Mouse (Mus musculus): ENCODE data around the gene Cited2. TPM values are rescaled to one million over a fixed set of nuclear protein-coding genes. Genes with fewer than 3 reads are reported as not detected.

Gene Cited2
- 23.9 and 24.0 TPM in 2 replicates for polyA plus RNA-seq (2015; fragmentation: Nextera tagmentation; extraction: Ambion mirVana)

- H3K27ac ChIP-seq (ENCODE audit: low read length) = peak within 1 kb of the TSS; percentile 98
- peak within 1 kb of the TSS; percentile 97 for H3K4me3 ChIP-seq (ENCODE audit: low read length)
- peaks cover 29% of the 10 kb centered on the region for H3K4me1 ChIP-seq (ENCODE audit: control insufficient read depth, insufficient read depth, low read length)
- H3K9me3 ChIP-seq (replicated peaks; ENCODE audit: control insufficient read depth, low read length) = no peaks in the 10 kb centered on the region
- WGBS = under 1% methylated on average over 55 of the region's 55 CpGs
- H3K36me3 ChIP-seq (ENCODE audit: control insufficient read depth, insufficient read depth) = no peaks in the 10 kb centered on the region
- H3K4me2 ChIP-seq (ENCODE audit: low read depth, low read length) = peak within 1 kb of the TSS; percentile 83
- H3K27me3 ChIP-seq (ENCODE audit: control insufficient read depth, insufficient read depth, low read length) = no peaks in the 10 kb centered on the region
- peak; percentile 80 for ATAC-seq (replicated peaks; ENCODE audit: extremely low read depth, insufficient read depth, low FRiP score)
- H3K9ac ChIP-seq (ENCODE audit: low read length) = peak within 1 kb of the TSS; percentile 87
Observed at GRCm38 (mm10) chr10:17722653-17723410, at the start of gene Cited2. TSS of gene Cited2 (plus strand) at chr10:17723218.

- 81% methylated on average over 5 of the region's 5 CpGs for WGBS
- H3K4me3 ChIP-seq (ENCODE audit: low read length) = no peak overlapping the region
- no peak overlapping the region for H3K9ac ChIP-seq (ENCODE audit: low read length)
- no peaks in the 10 kb centered on the region for H3K4me1 ChIP-seq (ENCODE audit: control insufficient read depth, insufficient read depth, low read length)
- no peaks in the 10 kb centered on the region for H3K9me3 ChIP-seq (replicated peaks; ENCODE audit: control insufficient read depth, low read length)
- no peak for ATAC-seq (replicated peaks; ENCODE audit: extremely low read depth, insufficient read depth, low FRiP score)
- H3K36me3 ChIP-seq (ENCODE audit: control insufficient read depth, insufficient read depth) = no peaks in the 10 kb centered on the region
- no peak overlapping the region for H3K4me2 ChIP-seq (ENCODE audit: low read depth, low read length)
- no peak overlapping the region for H3K27ac ChIP-seq (ENCODE audit: low read length)
- no peaks in the 10 kb centered on the region for H3K27me3 ChIP-seq (ENCODE audit: control insufficient read depth, insufficient read depth, low read length)
Observed at GRCm38 (mm10) chr10:17674454-17674853, 48.6 kb upstream of the Cited2 start.

- H3K9me3 ChIP-seq (replicated peaks; ENCODE audit: control insufficient read depth, low read length) = no peaks in the 10 kb centered on the region
- no peak overlapping the region for H3K4me3 ChIP-seq (ENCODE audit: low read length)
- no peaks in the 10 kb centered on the region for H3K36me3 ChIP-seq (ENCODE audit: control insufficient read depth, insufficient read depth)
- H3K4me2 ChIP-seq (ENCODE audit: low read depth, low read length) = no peak overlapping the region
- H3K27me3 ChIP-seq (ENCODE audit: control insufficient read depth, insufficient read depth, low read length) = no peaks in the 10 kb centered on the region
- H3K27ac ChIP-seq (ENCODE audit: low read length) = no peak overlapping the region
- ATAC-seq (replicated peaks; ENCODE audit: extremely low read depth, insufficient read depth, low FRiP score) = no peak
- no peak overlapping the region for H3K9ac ChIP-seq (ENCODE audit: low read length)
- WGBS = 87% methylated on average over 2 of the region's 2 CpGs
- H3K4me1 ChIP-seq (ENCODE audit: control insufficient read depth, insufficient read depth, low read length) = no peaks in the 10 kb centered on the region
Observed at GRCm38 (mm10) chr10:17674869-17675268, 48.1 kb upstream of the Cited2 start.

- H3K27ac ChIP-seq (ENCODE audit: low read length) = no peak overlapping the region
- 86% methylated on average over 3 of the region's 3 CpGs for WGBS
- H3K9ac ChIP-seq (ENCODE audit: low read length) = no peak overlapping the region
- no peak for ATAC-seq (replicated peaks; ENCODE audit: extremely low read depth, insufficient read depth, low FRiP score)
- H3K36me3 ChIP-seq (ENCODE audit: control insufficient read depth, insufficient read depth) = no peaks in the 10 kb centered on the region
- H3K4me3 ChIP-seq (ENCODE audit: low read length) = no peak overlapping the region
- no peaks in the 10 kb centered on the region for H3K4me1 ChIP-seq (ENCODE audit: control insufficient read depth, insufficient read depth, low read length)
- H3K9me3 ChIP-seq (replicated peaks; ENCODE audit: control insufficient read depth, low read length) = no peaks in the 10 kb centered on the region
- no peaks in the 10 kb centered on the region for H3K27me3 ChIP-seq (ENCODE audit: control insufficient read depth, insufficient read depth, low read length)
- no peak overlapping the region for H3K4me2 ChIP-seq (ENCODE audit: low read depth, low read length)
Observed at GRCm38 (mm10) chr10:17676464-17676863, 46.6 kb upstream of the Cited2 start.

DNA sequence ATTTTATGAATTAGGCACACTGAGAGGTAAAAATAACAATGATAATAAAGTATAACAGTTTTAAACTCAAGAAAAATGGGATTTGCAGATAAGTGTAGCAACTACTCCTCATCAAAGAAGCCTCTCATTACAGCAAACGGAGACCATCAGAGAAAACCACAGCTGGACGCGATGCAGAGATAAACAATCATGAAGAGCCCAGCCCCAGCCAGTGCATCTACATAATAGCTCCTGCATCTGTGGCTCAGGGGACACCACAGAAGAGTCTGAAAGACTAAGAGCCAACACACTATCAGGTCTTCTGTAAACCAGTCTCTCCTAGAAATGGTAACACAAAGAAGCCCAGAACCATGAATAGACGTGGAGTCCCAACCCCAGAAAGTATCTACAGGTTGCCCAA, 45.7 kb upstream of the Cited2 start:
- Histone ChIP-seq H3K9ac (ENCODE audit: low read length) (no peak overlapping the region), H3K4me3 (ENCODE audit: low read length) (no peak overlapping the region), H3K36me3 (ENCODE audit: control insufficient read depth, insufficient read depth) (no peaks in the 10 kb centered on the region), H3K4me2 (ENCODE audit: low read depth, low read length) (no peak overlapping the region), H3K27me3 (ENCODE audit: control insufficient read depth, insufficient read depth, low read length) (no peaks in the 10 kb centered on the region), H3K9me3 (replicated peaks; ENCODE audit: control insufficient read depth, low read length) (no peaks in the 10 kb centered on the region), H3K27ac (ENCODE audit: low read length) (no peak overlapping the region), H3K4me1 (ENCODE audit: control insufficient read depth, insufficient read depth, low read length) (no peaks in the 10 kb centered on the region)
- WGBS = 63% methylated on average over 4 of the region's 4 CpGs
- no peak for ATAC-seq (replicated peaks; ENCODE audit: extremely low read depth, insufficient read depth, low FRiP score)

DNA sequence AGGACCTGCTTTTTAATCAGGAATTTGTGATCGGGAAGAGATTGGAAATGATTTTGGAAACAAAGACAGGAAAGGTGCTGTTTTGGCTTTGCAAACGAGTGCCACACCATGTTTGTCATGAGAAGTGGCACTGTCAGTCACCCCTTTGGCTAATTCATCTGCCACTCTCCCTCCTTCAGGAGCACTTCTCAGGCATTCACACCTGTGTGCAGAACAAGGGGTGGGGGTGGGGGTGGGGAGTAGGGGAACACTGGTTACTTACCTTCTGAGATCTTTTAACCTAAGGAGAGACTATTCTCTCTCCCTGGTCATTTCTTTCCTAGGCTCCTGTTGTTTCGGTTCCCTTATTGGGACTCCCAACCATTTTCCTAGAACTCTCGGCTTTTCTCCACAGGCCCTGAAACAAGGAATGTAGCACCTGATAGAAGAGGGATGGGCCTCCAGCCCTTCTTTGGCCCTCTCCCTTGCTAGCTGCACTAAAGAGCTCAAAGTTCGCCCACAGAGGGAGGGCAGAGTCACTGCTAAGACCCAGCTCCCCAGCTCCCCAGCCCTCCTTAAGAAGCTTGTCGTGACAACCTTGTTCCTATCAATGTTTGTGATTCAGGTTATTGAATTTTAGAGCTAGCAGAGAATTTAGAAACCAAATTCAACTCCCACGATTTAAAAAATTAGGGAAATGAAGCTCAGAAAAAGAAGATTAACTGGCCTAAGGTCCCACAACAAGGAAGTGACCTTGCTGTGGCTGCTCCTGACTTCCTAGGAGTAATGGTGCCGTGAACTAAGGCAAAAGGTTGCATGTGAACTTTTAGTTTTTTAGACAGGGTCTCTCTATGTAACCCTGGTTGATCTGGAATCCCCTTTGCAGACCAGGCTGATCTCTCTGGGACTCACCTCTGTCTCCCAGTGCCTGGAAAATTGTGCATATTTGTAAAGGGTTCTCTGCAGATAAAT, 42.3 kb upstream of the Cited2 start:
- Histone ChIP-seq H3K9me3 (replicated peaks; ENCODE audit: control insufficient read depth, low read length) (no peaks in the 10 kb centered on the region), H3K9ac (ENCODE audit: low read length) (no peak overlapping the region), H3K27ac (ENCODE audit: low read length) (no peak overlapping the region), H3K27me3 (ENCODE audit: control insufficient read depth, insufficient read depth, low read length) (no peaks in the 10 kb centered on the region), H3K4me3 (ENCODE audit: low read length) (no peak overlapping the region), H3K36me3 (ENCODE audit: control insufficient read depth, insufficient read depth) (no peaks in the 10 kb centered on the region), H3K4me2 (ENCODE audit: low read depth, low read length) (no peak overlapping the region), H3K4me1 (ENCODE audit: control insufficient read depth, insufficient read depth, low read length) (no peaks in the 10 kb centered on the region)
- WGBS = 51% methylated on average over 8 of the region's 8 CpGs
- no peak for ATAC-seq (replicated peaks; ENCODE audit: extremely low read depth, insufficient read depth, low FRiP score)

- Histone ChIP-seq H3K36me3 (ENCODE audit: control insufficient read depth, insufficient read depth) (no peaks in the 10 kb centered on the region), H3K4me1 (ENCODE audit: control insufficient read depth, insufficient read depth, low read length) (no peaks in the 10 kb centered on the region), H3K27ac (ENCODE audit: low read length) (no peak overlapping the region), H3K9ac (ENCODE audit: low read length) (no peak overlapping the region), H3K4me2 (ENCODE audit: low read depth, low read length) (no peak overlapping the region), H3K9me3 (replicated peaks; ENCODE audit: control insufficient read depth, low read length) (no peaks in the 10 kb centered on the region), H3K27me3 (ENCODE audit: control insufficient read depth, insufficient read depth, low read length) (no peaks in the 10 kb centered on the region), H3K4me3 (ENCODE audit: low read length) (no peak overlapping the region)
- no peak for ATAC-seq (replicated peaks; ENCODE audit: extremely low read depth, insufficient read depth, low FRiP score)
- WGBS = 86% methylated on average over 2 of the region's 2 CpGs
Observed at GRCm38 (mm10) chr10:17681386-17681785, 41.6 kb upstream of the Cited2 start.

GRCm38 (mm10) chr10:17683852-17684428, 39.1 kb upstream of the Cited2 start:
- Histone ChIP-seq H3K9ac (ENCODE audit: low read length) (no peak overlapping the region), H3K4me1 (ENCODE audit: control insufficient read depth, insufficient read depth, low read length) (no peaks in the 10 kb centered on the region), H3K36me3 (ENCODE audit: control insufficient read depth, insufficient read depth) (no peaks in the 10 kb centered on the region), H3K4me3 (ENCODE audit: low read length) (no peak overlapping the region), H3K27ac (ENCODE audit: low read length) (no peak overlapping the region), H3K9me3 (replicated peaks; ENCODE audit: control insufficient read depth, low read length) (no peaks in the 10 kb centered on the region), H3K27me3 (ENCODE audit: control insufficient read depth, insufficient read depth, low read length) (no peaks in the 10 kb centered on the region), H3K4me2 (ENCODE audit: low read depth, low read length) (no peak overlapping the region)
- WGBS = 53% methylated on average over 6 of the region's 6 CpGs
- ATAC-seq (replicated peaks; ENCODE audit: extremely low read depth, insufficient read depth, low FRiP score) = no peak

Measured in heart, embryonic 16.5 days (tissue).